Mouse (Mus musculus): ENCODE measurements around the gene Snph. TPM values are rescaled to one million over a fixed set of nuclear protein-coding genes. Genes with fewer than 3 reads are reported as not detected.

Snph gene
- total RNA-seq, 2 experiments from 2014 or later = 401 to 415 TPM

DNA sequence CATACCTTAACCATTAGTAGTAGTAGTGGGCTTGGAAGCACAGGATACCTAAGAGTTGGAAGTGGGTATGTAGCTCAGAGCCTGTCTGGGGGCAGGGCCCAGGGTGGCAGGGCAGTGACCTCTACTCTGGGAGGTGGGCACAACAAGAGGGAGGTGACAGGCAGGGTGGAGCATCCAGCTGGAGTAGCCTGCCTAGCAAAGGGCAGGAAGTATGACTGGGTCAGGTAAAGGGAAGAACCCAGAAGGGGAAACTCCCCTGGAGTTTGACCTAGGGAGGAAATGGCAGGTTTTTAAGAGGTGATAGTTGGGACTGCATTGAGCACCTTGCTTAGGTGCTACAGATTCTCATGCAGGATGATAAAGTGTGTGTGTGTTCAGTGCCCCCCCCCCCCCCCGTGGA lies 51.4 kb downstream of the Snph start:
- no peak for DNase-seq (ENCODE audit: low spot score in 2 of 2)
- TF ChIP-seq CTCF (conservative IDR thresholded peaks at IDR 0.05) = no peak
- Histone ChIP-seq H3K27ac (no peak overlapping the region), H3K4me3 (no peak overlapping the region)

DNA sequence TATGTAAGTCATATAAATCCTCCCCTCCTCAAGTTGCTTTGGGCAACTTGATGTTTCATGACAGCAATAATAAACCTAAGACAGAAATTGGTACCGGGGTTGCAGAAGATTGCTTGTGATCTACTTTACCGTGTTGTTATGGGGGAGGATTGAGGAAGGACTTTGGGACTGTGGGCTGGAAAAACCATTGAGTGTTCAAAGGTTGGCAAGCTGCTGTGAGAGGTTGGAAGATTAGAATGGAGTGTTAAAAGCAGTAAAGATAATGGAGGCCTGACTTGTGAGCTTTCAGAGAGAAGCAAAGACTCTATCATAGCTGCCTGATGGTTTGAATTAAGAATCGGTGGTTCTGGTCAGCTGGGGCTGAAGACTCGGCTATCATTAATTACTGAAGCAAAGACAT lies 53.2 kb downstream of the Snph start:
- H3K27ac ChIP-seq = no peak overlapping the region
- DNase-seq (ENCODE audit: low spot score in 2 of 2) = no peak
- H3K4me3 ChIP-seq = no peak overlapping the region
- no peak for TF ChIP-seq CTCF (conservative IDR thresholded peaks at IDR 0.05)

DNA sequence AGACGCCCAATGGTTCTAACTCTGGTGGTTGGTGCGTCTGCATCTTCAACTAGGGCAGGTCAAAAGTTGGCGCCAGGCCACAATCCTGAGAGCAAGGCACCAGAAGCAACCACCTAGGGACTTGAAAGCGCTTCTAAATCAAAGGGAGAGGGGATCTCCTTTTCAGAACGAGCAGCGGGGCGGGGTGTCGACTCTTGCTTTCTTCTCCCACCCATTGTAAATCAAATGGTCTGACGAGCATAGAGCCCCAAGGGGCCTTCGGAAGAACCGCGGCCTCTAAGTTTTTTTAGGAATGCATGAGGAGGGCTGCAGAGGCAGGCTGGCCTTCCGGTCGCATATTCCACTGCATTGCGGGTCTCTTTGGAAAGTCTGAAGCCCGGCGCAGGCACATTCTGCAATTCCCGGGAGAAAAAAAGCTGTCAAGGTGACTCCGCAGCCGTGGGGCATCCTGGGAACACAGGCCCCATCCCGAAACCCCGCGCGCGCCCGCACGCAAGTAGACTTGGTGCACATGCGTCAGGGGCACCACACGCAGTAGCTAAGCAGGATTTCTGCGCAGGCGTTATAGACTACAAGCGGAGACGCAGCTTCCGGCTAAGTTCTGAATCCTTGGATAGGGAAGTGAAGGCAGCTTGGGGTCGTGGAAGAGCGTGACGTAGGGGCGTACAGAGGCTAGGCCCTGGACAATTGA lies 56.5 kb downstream of the Snph start:
- H3K4me3 ChIP-seq = peak overlapping the region; percentile 60

DNA sequence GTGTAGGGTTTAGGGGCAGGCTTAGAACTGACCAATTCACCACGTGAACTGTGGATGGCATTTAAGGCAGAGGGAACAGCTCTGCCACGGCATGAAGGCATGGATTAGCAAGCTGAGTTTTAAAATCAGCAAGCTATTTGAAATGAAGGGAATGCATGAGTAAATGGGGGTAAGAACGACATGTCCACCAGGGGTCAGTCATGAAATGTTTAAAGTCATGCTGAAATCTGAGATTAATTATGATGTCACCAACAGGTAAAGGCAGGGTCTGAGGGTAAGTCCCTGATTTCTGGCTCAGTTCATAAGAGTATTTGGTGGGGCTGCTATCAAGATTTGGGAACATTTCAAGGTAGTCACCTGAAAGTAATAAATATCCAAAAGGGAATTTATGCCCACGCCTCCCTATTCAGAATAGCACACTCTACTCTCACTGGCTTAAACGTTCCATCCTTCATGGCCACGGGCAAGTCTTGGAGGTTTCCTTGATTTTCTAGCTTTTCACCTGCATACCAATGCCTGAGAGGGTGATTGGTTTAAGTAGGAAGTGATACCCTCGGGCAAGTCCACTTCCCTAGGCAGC lies 57.2 kb downstream of the Snph start:
- no peak for DNase-seq (ENCODE audit: low spot score in 2 of 2)
- peak overlapping the region; percentile 60 for H3K4me3 ChIP-seq
- TF ChIP-seq CTCF (conservative IDR thresholded peaks at IDR 0.05) = peak; percentile 78
- H3K27ac ChIP-seq = peak overlapping the region; percentile 99

More for the DNA sequence above, 56.5 kb downstream of the Snph start:
- peak overlapping the region; percentile 99 for H3K27ac ChIP-seq
- peak; percentile 88 to 95 for DNase-seq (ENCODE audit: low spot score in 2 of 2)
- TF ChIP-seq CTCF (conservative IDR thresholded peaks at IDR 0.05) = no peak

DNA sequence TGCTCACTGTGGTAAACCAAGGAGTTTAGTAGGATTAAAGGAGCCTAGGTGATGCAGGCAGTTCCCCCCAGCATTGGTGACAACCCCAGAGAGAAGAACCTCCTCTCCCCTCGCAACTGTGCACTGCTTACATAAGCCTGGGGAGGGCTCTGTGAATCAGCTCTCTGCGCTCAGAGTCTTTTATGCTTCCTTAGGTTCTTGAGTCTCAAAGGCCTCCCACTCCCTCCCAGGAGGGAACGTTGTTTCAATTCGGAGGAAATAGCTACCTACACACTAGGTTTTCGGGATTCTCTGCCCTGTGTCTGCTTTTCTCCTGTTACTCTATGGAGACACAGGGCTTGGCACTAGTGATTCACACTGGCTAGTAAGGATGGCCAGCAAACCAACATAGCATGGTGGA lies 57.8 kb downstream of the Snph start:
- Histone ChIP-seq H3K4me3 (no peak overlapping the region), H3K27ac (peak overlapping the region; percentile 99)
- TF ChIP-seq CTCF (conservative IDR thresholded peaks at IDR 0.05) = no peak
- DNase-seq (ENCODE audit: low spot score in 2 of 2) = peak in 1 of 2 experiments; percentile 72

DNA sequence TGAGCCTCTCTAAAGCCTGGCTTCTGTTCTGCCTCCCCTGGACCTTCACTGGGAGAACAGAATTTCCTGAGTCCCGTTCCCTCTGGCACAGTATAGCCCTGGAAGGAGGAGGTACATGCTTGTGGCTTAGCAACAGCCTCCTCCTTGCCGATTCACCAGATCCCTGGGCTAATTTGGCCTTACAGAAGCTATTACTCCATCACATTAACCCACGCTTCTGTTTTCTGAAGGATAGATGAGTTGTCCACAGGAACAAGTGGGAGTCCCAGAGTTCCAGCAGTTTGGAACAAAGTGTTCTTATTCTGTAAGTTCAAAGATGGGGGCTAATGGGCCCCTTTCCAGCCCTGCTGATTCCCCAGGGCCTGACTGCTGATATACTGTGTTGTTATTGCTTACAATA lies 58.7 kb downstream of the Snph start:
- Histone ChIP-seq H3K4me3 (no peak overlapping the region), H3K27ac (peak overlapping the region; percentile 99)
- no peak for DNase-seq (ENCODE audit: low spot score in 2 of 2)
- no peak for TF ChIP-seq CTCF (conservative IDR thresholded peaks at IDR 0.05)

DNA sequence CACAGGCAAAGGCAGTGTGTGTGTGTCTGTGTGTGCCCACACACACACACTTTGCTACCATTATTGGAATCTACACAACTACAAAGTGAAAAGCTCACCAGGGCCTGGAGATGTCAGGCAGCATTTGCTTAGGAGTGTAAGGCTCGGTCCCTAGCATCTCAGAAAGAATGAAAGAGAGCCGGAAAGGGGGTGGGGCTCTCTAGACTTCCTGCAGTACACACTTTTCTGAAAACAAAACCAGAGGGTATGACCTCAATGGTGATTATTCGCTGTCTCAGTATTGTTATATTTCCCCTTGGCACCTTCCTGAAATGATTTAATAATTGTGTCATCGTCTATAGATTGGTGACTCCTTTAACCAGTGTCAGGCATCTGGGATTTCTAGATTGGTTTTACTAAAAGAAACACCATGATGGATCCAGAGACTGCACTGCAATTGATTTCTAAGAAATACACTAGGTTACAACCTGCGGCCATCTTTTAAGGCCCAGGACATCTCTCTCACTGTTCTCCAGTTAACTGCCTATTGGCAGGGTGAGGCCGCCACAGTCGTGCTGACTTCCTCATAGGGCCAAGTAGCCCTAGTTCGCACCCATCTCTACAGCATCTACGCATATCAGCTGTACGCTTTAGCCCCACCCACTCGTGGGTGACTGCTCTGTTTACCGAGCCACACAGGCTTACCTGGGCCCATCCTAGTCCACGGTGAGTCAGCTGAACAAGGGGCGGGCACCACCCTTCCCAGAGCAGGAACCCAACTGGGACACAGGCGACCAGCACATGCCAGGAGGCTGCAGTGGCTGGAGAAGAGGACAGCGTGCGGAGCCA lies 60.3 kb downstream of the Snph start, which contains the start of gene Sdcbp2:
Gene Sdcbp2 (plus strand): TSS at position 750 of the 828 bp plus-strand sequence.
- no peak for TF ChIP-seq CTCF (conservative IDR thresholded peaks at IDR 0.05)
- H3K4me3 ChIP-seq = no peak within 1 kb of the TSS
- DNase-seq (ENCODE audit: low spot score in 2 of 2) = no peak
- peak within 1 kb of the TSS; percentile 99 for H3K27ac ChIP-seq

DNA sequence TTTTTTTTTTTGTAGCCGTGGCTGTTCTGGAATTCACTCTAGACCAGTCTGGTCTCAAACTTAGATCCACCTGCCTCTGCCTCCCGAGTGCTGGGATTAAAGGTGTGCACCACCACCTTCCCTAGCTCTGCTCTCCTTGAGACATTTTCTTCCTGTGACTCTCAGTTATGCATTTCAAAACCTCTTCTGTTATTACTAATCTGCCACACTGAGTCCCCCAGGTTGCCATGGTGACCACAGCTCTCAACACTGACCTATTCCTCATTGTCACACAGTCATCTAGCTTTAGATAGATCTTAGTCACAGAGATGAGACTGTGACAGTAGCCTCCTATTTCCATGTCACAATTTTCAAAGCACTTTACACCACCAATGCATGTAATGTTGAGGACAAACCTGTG lies 62.9 kb downstream of the Snph start:
- no peak for TF ChIP-seq CTCF (conservative IDR thresholded peaks at IDR 0.05)
- H3K4me3 ChIP-seq = no peak overlapping the region
- H3K27ac ChIP-seq = no peak overlapping the region
- no peak for DNase-seq (ENCODE audit: low spot score in 2 of 2)

DNA sequence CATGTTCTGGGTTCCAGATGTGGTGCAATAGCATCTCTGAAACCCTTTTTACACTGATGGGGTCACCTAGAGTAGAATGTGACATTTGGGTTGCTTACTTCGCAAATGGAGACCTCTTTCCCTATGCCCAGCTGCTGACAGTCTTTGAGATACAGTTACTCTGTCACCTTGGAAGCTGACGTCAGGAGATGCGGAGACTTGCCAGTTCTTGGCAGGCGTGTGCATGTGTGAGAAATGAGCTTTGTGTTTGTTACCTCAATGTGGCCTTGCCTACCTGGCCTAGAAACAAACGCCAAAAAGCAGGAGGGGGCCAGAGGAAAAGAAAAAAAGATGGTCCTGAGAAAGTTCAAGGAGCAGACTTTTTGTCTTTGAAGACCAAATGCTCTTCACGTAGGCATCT lies 65.5 kb downstream of the Snph start:
- no peak for DNase-seq (ENCODE audit: low spot score in 2 of 2)
- no peak overlapping the region for H3K4me3 ChIP-seq
- TF ChIP-seq CTCF (conservative IDR thresholded peaks at IDR 0.05) = no peak

DNA sequence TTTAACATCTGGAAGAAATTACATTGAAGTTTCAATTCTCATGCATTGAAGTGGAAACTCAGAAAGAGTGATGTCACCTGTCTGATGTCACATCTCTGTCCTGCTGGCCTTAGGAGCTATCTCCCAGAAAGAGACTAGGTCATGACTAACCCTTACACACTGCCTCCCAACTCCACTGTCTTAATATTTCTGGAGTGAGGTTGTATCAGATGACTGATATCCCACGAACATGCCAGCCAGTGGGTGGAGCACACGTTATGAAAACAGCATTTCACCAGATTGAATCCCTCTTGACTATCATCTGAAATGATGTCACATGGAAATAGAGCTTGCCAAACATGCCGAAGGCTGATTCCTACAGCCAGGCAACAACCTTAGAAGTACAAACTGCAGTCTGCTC lies 67.4 kb downstream of the Snph start:
- H3K27ac ChIP-seq = peak overlapping the region; percentile 64; the same call in 1 of the 2 replicates
- no peak for TF ChIP-seq CTCF (conservative IDR thresholded peaks at IDR 0.05)
- H3K4me3 ChIP-seq = no peak overlapping the region
- peak in 1 of 2 experiments; percentile 53 for DNase-seq (ENCODE audit: low spot score in 2 of 2)

More for the DNA sequence above, 65.5 kb downstream of the Snph start:
- no peak overlapping the region for H3K27ac ChIP-seq

DNA sequence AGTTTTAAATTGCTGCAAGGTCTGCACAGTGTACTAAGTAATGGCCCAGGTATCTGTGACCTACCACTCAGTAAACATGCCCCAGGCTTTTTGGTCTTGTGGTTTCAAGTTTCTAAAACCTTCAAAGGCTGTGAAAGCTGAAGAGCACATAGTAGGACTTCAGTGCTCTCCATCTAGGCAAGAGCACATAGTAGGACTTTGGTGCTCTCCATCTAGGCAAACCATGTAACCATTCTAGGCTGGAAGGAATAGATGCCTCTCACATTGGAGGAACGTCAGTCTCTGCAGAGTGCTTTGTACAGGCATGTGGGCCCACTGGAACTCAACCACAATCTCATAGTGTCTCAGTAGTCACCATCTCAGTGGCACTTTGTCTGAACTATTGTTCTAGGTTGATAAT lies 68.4 kb downstream of the Snph start:
- Histone ChIP-seq H3K4me3 (no peak overlapping the region), H3K27ac (peak overlapping the region; percentile 64; the same call in 1 of the 2 replicates)
- TF ChIP-seq CTCF (conservative IDR thresholded peaks at IDR 0.05) = no peak
- DNase-seq (ENCODE audit: low spot score in 2 of 2) = no peak

DNA sequence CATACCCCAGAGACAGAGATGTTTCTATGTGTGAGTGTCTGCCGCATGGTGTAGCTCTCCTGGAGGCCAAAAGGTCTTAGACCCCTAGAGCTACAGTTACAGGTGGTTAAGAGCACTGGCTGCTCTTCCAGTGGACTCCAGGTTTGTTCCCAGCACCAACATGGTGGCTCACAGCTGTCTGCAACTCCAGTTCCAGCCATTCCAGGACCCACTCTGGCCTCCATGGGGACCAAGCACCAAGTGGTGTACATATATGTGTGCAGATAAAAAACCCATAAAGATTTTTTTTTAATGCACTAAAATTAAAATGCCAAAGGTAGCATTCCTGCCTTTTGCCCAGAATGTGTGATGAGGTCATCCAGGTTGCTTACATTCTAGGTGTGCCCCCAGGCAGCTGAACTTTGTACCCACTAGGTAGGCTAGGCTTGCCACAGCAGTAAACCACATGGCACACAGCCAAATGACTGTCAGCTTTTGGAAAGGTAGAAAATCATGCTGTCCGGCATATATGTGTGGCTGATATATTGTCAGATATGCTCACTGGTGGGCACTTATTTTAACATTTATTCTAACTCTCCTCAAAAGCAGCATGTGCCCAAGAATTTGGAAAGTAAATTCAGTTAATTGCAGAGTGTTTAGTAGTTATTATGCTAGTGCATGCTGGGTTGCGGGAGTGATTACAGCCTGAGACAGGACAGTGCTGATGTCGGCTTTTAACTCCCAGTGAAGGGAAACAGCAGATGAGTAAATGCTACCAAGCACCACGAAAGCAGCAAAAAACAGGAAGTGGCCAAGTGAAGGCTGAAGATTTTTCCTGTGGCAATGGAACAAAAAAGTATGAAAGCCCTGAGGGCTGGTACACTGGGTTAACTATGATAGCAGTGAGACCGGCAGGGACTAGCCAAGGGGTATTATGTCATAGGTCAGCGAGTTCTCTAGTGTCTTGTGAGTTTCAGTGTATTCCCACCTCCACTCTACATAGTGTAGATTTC lies 69.2 kb downstream of the Snph start:
- TF ChIP-seq CTCF (conservative IDR thresholded peaks at IDR 0.05) = no peak
- no peak for DNase-seq (ENCODE audit: low spot score in 2 of 2)

More for the DNA sequence above, 69.2 kb downstream of the Snph start:
- no peak overlapping the region for H3K4me3 ChIP-seq
- H3K27ac ChIP-seq = no peak overlapping the region

All from layer of hippocampus, adult 2 months (tissue).